Comparison of ENCODE assay signal across 26 mouse cellular contexts in the genomic region with DNA sequence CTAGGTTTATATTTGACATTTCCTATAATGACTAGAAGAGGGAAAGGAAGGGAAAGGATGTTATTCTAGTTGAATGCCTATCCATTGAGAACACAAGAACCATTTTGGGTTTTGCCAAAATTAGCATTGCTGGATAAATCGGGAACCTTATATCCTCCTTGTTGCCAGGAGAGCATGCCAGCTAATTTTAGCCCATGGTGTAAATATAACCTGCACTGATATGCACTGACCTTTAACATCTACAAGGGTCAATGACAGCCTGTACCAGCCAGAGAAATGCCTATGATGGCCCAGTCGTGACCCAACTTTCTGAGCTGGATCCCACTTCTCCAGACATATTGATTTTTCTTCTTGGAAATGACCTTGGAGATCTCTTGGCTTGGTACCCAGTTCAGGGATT.
DNase-seq lines count a peak whose midpoint lies in the region; ATAC-seq and TF ChIP-seq lines count a peak whose summit lies in the region.
"Had no signal": no experiment of that assay in that cellular context is flagged by ENCODE, and none has a peak within 500 bp of the region (broad histone marks: within the 10 kb centered on the region; RNA-seq: fewer than 3 reads in every experiment).

No protein-coding gene starts in this region.

- peaks cover 2% of the 10 kb centered on the region for H3K4me1 ChIP-seq in liver, adult 2 months (ENCODE audit: control insufficient read depth, insufficient read depth, low read length)
- no peaks in the 10 kb centered on the region for H3K4me1 ChIP-seq in liver, embryonic 11.5 days (replicated peaks; ENCODE audit: control insufficient read depth, insufficient read depth, low read length)
- H3K4me1 ChIP-seq in heart, embryonic 15.5 days (replicated peaks), result peaks cover 34% of the 10 kb centered on the region
- H3K4me1 ChIP-seq in cerebellum, adult 2 months (ENCODE audit: control insufficient read depth, insufficient read depth, low read length), result no peaks in the 10 kb centered on the region
- H3K4me1 ChIP-seq: embryonic facial prominence, embryonic 12.5 days; forebrain, embryonic 13.5 days; midbrain, embryonic 15.5 days had no signal

- no peak overlapping the region for H3K27ac ChIP-seq in liver, adult 2 months (replicated peaks; ENCODE audit: insufficient read depth, low read depth, low read length)
- H3K27ac ChIP-seq in liver, embryonic 11.5 days (ENCODE audit: low read depth, low read length), result no peak overlapping the region
- peak overlapping the region; percentile 79 for H3K27ac ChIP-seq in heart, embryonic 15.5 days
- no peak overlapping the region for H3K27ac ChIP-seq in cerebellum, adult 2 months (ENCODE audit: insufficient read depth, low read length)
- H3K27ac ChIP-seq: embryonic facial prominence, embryonic 12.5 days; forebrain, embryonic 13.5 days; hindbrain, embryonic 10.5 days; hindbrain, postnatal 0 days; kidney, postnatal 0 days; midbrain, embryonic 15.5 days had no signal

- H3K4me2 ChIP-seq in liver, embryonic 11.5 days, result no peak overlapping the region
- H3K4me2 ChIP-seq in heart, embryonic 15.5 days, result no peak overlapping the region
- H3K4me2 ChIP-seq: embryonic facial prominence, embryonic 12.5 days; forebrain, embryonic 13.5 days; midbrain, embryonic 15.5 days had no signal

- no peaks in the 10 kb centered on the region for H3K36me3 ChIP-seq in liver, adult 2 months (ENCODE audit: control insufficient read depth, insufficient read depth, low read length)
- no peaks in the 10 kb centered on the region for H3K36me3 ChIP-seq in liver, embryonic 11.5 days (ENCODE audit: control insufficient read depth, insufficient read depth, low read length)
- H3K36me3 ChIP-seq in heart, embryonic 15.5 days, result no peaks in the 10 kb centered on the region
- H3K36me3 ChIP-seq: embryonic facial prominence, embryonic 12.5 days; hindbrain, embryonic 10.5 days; midbrain, embryonic 15.5 days had no signal

- no peaks in the 10 kb centered on the region for H3K79me2 ChIP-seq in liver, adult 2 months (ENCODE audit: control insufficient read depth, insufficient read depth, low read length)

- TF ChIP-seq CTCF in liver, adult 2 months (IDR thresholded peaks at IDR 0.05; ENCODE audit: low read depth, low read length), result no peak
- no peak for TF ChIP-seq CTCF in cerebellum, adult 2 months (IDR thresholded peaks at IDR 0.05; ENCODE audit: borderline replicate concordance, insufficient read depth, low read depth, low read length)

- peak; percentile 76 for DNase-seq in liver, adult 2 months (ENCODE audit: extremely low read depth, low read depth, low spot score)
- no peak for DNase-seq in liver, embryonic 11.5 days (ENCODE audit: low spot score)
- DNase-seq in heart, adult 8-10 months (ENCODE audit: low spot score), result peak; percentile 63
- peak; percentile 79 for DNase-seq in skeletal muscle tissue, adult 2 months (ENCODE audit: low read depth, low spot score)
- DNase-seq in cerebellum, adult 2 months, result no peak
- DNase-seq in urinary bladder, postnatal 36 days (ENCODE audit: low spot score in 2 of 2), result no peak
- DNase-seq in urinary bladder, adult 18-20 months (ENCODE audit: low spot score in 2 of 2), result no peak
- DNase-seq: adrenal gland, postnatal 36 days; B cell, adult 2 months; cerebellum, adult 9-11 months; kidney, adult 18-20 months; left cerebral cortex, postnatal 4 days; liver; lung, adult 18-20 months; right cerebral cortex, postnatal 14 days; thymus, adult 18-20 months had no signal

- TF ChIP-seq POLR2A in liver, adult 2 months (IDR thresholded peaks at IDR 0.05; ENCODE audit: extremely low read depth, insufficient read depth, low read length), result no peak
- TF ChIP-seq POLR2A in cerebellum, adult 2 months (IDR thresholded peaks at IDR 0.05; ENCODE audit: borderline replicate concordance, insufficient read depth, low read length), result no peak

- ATAC-seq in liver, embryonic 11.5 days (replicated peaks; ENCODE audit: low FRiP score), result no peak
- ATAC-seq in heart, embryonic 15.5 days (replicated peaks; ENCODE audit: insufficient number of reproducible peaks, insufficient read depth, low FRiP score, low read depth), result peak; percentile 67; the same call in 1 of the 2 replicates
- ATAC-seq: forebrain, embryonic 13.5 days; hindbrain, postnatal 0 days; midbrain, embryonic 15.5 days had no signal

- H3K4me3 ChIP-seq in liver, adult 2 months (ENCODE audit: insufficient read depth, low read depth, low read length), result no peak overlapping the region
- H3K4me3 ChIP-seq in liver, embryonic 11.5 days (ENCODE audit: low read depth, low read length), result no peak overlapping the region
- no peak overlapping the region for H3K4me3 ChIP-seq in heart, embryonic 15.5 days
- H3K4me3 ChIP-seq in cerebellum, adult 2 months (replicated peaks; ENCODE audit: insufficient read depth, low read depth, low read length), result no peak overlapping the region
- H3K4me3 ChIP-seq: embryonic facial prominence, embryonic 12.5 days; erythroblast, embryonic 14.5 days; forebrain, embryonic 13.5 days; hindbrain, embryonic 10.5 days; megakaryocyte, embryonic 14.5 days; midbrain, embryonic 15.5 days; myocyte had no signal

- H3K9me3 ChIP-seq in liver, embryonic 11.5 days (ENCODE audit: control insufficient read depth, low read length), result no peaks in the 10 kb centered on the region
- H3K9me3 ChIP-seq in heart, embryonic 15.5 days (replicated peaks), result no peaks in the 10 kb centered on the region
- H3K9me3 ChIP-seq: embryonic facial prominence, embryonic 12.5 days; forebrain, embryonic 13.5 days; hindbrain, embryonic 10.5 days; midbrain, embryonic 15.5 days had no signal

- WGBS in liver, adult 2 months, result 11% methylated on average over 2 of the region's 2 CpGs
- 71% methylated on average over 2 of the region's 2 CpGs for WGBS in liver, embryonic 11.5 days
- WGBS in heart, embryonic 15.5 days, result 35% methylated on average over 2 of the region's 2 CpGs
- 58% methylated on average over 2 of the region's 2 CpGs for WGBS in cerebellum, adult 2 months

- H3K27me3 ChIP-seq in liver, adult 2 months (ENCODE audit: control insufficient read depth, insufficient read depth, low read length), result no peaks in the 10 kb centered on the region
- H3K27me3 ChIP-seq in liver, embryonic 11.5 days (replicated peaks; ENCODE audit: control insufficient read depth, insufficient read depth, low read length), result no peaks in the 10 kb centered on the region
- H3K27me3 ChIP-seq in heart, embryonic 15.5 days, result no peaks in the 10 kb centered on the region
- no peaks in the 10 kb centered on the region for H3K27me3 ChIP-seq in cerebellum, adult 2 months (ENCODE audit: control insufficient read depth, insufficient read depth, low read length)
- H3K27me3 ChIP-seq: embryonic facial prominence, embryonic 12.5 days; forebrain, embryonic 13.5 days; midbrain, embryonic 15.5 days had no signal

- H3K9ac ChIP-seq in liver, adult 2 months (ENCODE audit: low read depth, low read length), result no peak overlapping the region
- H3K9ac ChIP-seq in liver, embryonic 11.5 days (ENCODE audit: low read depth, low read length), result no peak overlapping the region
- H3K9ac ChIP-seq in heart, embryonic 15.5 days, result no peak overlapping the region
- H3K9ac ChIP-seq: embryonic facial prominence, embryonic 12.5 days; forebrain, embryonic 13.5 days; midbrain, embryonic 15.5 days had no signal

Comparison
In these comparisons a context has a peak if more than half of its experiments do, and no peak if none do; other contexts are left out.
1. DNase-seq: peak in liver, adult 2 months (single experiment), heart, adult 8-10 months (single experiment) and skeletal muscle tissue, adult 2 months (single experiment); none in liver, embryonic 11.5 days (single experiment), cerebellum, adult 2 months (0 of 2), urinary bladder, postnatal 36 days (0 of 2) and urinary bladder, adult 18-20 months (0 of 2).